Mouse (Mus musculus): ENCODE measurements around the gene Wiz. TPM values are rescaled to one million over a fixed set of nuclear protein-coding genes. Genes with fewer than 3 reads are reported as not detected.

Gene Wiz
- total and polyA plus RNA-seq, 3 experiments: 2.3 to 88.7 (median 66.2) TPM

- Histone ChIP-seq H3K4me3 (ENCODE audit: low read depth, low read length) (no peak overlapping the region), H3K4me1 (ENCODE audit: insufficient read depth, low read depth, low read length) (peaks cover 51% of the 10 kb centered on the region), H3K9me3 (replicated peaks) (no peaks in the 10 kb centered on the region), H3K27me3 (ENCODE audit: insufficient read depth, low read length) (no peaks in the 10 kb centered on the region), H3K36me3 (replicated peaks) (peaks cover 98% of the 10 kb centered on the region)
- ATAC-seq (ENCODE audit: extremely low read depth, insufficient number of reproducible peaks, low FRiP score, poor library complexity, severe bottlenecking) (no peak), DNase-seq (ENCODE audit: low spot score) (no peak)
- TF ChIP-seq POLR2AphosphoS5 (IDR thresholded peaks at IDR 0.05; ENCODE audit: insufficient replicate concordance, low read depth, low read length) (no peak), GATA1 (IDR thresholded peaks at IDR 0.05; ENCODE audit: borderline replicate concordance, low read length) (no peak), TAL1 (conservative IDR thresholded peaks at IDR 0.05; ENCODE audit: low read depth, low read length) (no peak), GATA2 (IDR thresholded peaks at IDR 0.05; ENCODE audit: borderline replicate concordance, low read depth, low read length) (no peak), CTCF (IDR thresholded peaks at IDR 0.05; ENCODE audit: low read depth, low read length) (no peak)
Observed at GRCm38 (mm10) chr17:32312801-32313200, 76.4 kb downstream of the Wiz start.

- Histone ChIP-seq H3K36me3 (replicated peaks) (peaks cover 98% of the 10 kb centered on the region), H3K27me3 (ENCODE audit: insufficient read depth, low read length) (no peaks in the 10 kb centered on the region), H3K9me3 (replicated peaks) (no peaks in the 10 kb centered on the region), H3K4me3 (ENCODE audit: low read depth, low read length) (no peak overlapping the region), H3K4me1 (ENCODE audit: insufficient read depth, low read depth, low read length) (peaks cover 36% of the 10 kb centered on the region)
- TF ChIP-seq POLR2AphosphoS5 (IDR thresholded peaks at IDR 0.05; ENCODE audit: insufficient replicate concordance, low read depth, low read length) (no peak), CTCF (IDR thresholded peaks at IDR 0.05; ENCODE audit: low read depth, low read length) (no peak), GATA2 (IDR thresholded peaks at IDR 0.05; ENCODE audit: borderline replicate concordance, low read depth, low read length) (no peak)
- ATAC-seq (ENCODE audit: extremely low read depth, insufficient number of reproducible peaks, low FRiP score, poor library complexity, severe bottlenecking) (no peak), DNase-seq (ENCODE audit: low spot score) (no peak)
Observed at GRCm38 (mm10) chr17:32307963-32308362, 81.3 kb downstream of the Wiz start.

Other genes starting within 250 kb of the Wiz start
- 3.3 and 4.4 TPM in 2 replicates for gene Notch3, start 222.6 kb downstream of the Wiz start, total RNA-seq (2014; fragmentation: Nextera tagmentation)
- 0.16 and 0.17 TPM in 2 replicates for gene Notch3, start 222.6 kb downstream of the Wiz start, total RNA-seq (2017)
- 4.2 and 4.4 TPM in 2 replicates for gene Notch3, start 222.6 kb downstream of the Wiz start, polyA plus RNA-seq (2012)
- 0.29 and 0.68 TPM in 2 replicates for gene Ephx3, start 199.9 kb downstream of the Wiz start, total RNA-seq (2014; fragmentation: Nextera tagmentation)
- gene Ephx3, start 199.9 kb downstream of the Wiz start, total RNA-seq (2017): 0.23 and 0.38 TPM in 2 replicates
- 0.02 TPM in 1 of 2 replicates, not detected in the other for gene Ephx3, start 199.9 kb downstream of the Wiz start, polyA plus RNA-seq (2012)
- 269 and 323 TPM in 2 replicates for gene Brd4, start 104.7 kb downstream of the Wiz start, total RNA-seq (2014; fragmentation: Nextera tagmentation)
- 11.5 and 16.0 TPM in 2 replicates for gene Brd4, start 104.7 kb downstream of the Wiz start, total RNA-seq (2017)
- gene Brd4, start 104.7 kb downstream of the Wiz start, polyA plus RNA-seq (2012): 210 and 237 TPM in 2 replicates
- 67.3 and 80.8 TPM in 2 replicates for gene Akap8, start 68.2 kb downstream of the Wiz start, total RNA-seq (2014; fragmentation: Nextera tagmentation)
- gene Akap8, start 68.2 kb downstream of the Wiz start, total RNA-seq (2017): 119 and 132 TPM in 2 replicates
- gene Akap8, start 68.2 kb downstream of the Wiz start, polyA plus RNA-seq (2012): 251 and 272 TPM in 2 replicates
- gene Akap8l, start 38.8 kb downstream of the Wiz start, total RNA-seq (2014; fragmentation: Nextera tagmentation): 57.8 and 68.8 TPM in 2 replicates
- 44.4 and 57.6 TPM in 2 replicates for gene Akap8l, start 38.8 kb downstream of the Wiz start, total RNA-seq (2017)
- gene Akap8l, start 38.8 kb downstream of the Wiz start, polyA plus RNA-seq (2012): 80.3 and 101 TPM in 2 replicates
- 1.5 and 2.9 TPM in 2 replicates for gene Rasal3, start 14.1 kb upstream of the Wiz start, total RNA-seq (2014; fragmentation: Nextera tagmentation)
- 6.5 and 6.8 TPM in 2 replicates for gene Rasal3, start 14.1 kb upstream of the Wiz start, total RNA-seq (2017)
- gene Rasal3, start 14.1 kb upstream of the Wiz start, polyA plus RNA-seq (2012): 0.86 and 1.1 TPM in 2 replicates
- gene Pglyrp2, start 34.7 kb upstream of the Wiz start, total RNA-seq (2014; fragmentation: Nextera tagmentation): not detected in 2 replicates
- 0.33 and 0.41 TPM in 2 replicates for gene Pglyrp2, start 34.7 kb upstream of the Wiz start, total RNA-seq (2017)
- 0.31 and 0.35 TPM in 2 replicates for gene Pglyrp2, start 34.7 kb upstream of the Wiz start, polyA plus RNA-seq (2012)
- gene Cyp4f39, start 63.3 kb upstream of the Wiz start, total RNA-seq (2014; fragmentation: Nextera tagmentation): not detected in 2 replicates
- 0.12 and 0.27 TPM in 2 replicates for gene Cyp4f39, start 63.3 kb upstream of the Wiz start, total RNA-seq (2017)
- not detected in 2 replicates for gene Cyp4f39, start 63.3 kb upstream of the Wiz start, polyA plus RNA-seq (2012)
- gene Cyp4f17, start 116.6 kb upstream of the Wiz start, total RNA-seq (2014; fragmentation: Nextera tagmentation): 0.24 and 1.5 TPM in 2 replicates
- gene Cyp4f17, start 116.6 kb upstream of the Wiz start, total RNA-seq (2017): not detected in 2 replicates
- gene Cyp4f17, start 116.6 kb upstream of the Wiz start, polyA plus RNA-seq (2012): 0.03 TPM in 1 of 2 replicates, not detected in the other
- not detected in 2 replicates for gene Cyp4f16, start 147.1 kb upstream of the Wiz start, total RNA-seq (2014; fragmentation: Nextera tagmentation)
- gene Cyp4f16, start 147.1 kb upstream of the Wiz start, total RNA-seq (2017): 0.93 and 1.1 TPM in 2 replicates
- gene Cyp4f16, start 147.1 kb upstream of the Wiz start, polyA plus RNA-seq (2012): not detected in 2 replicates
- gene Cyp4f37, start 231.9 kb upstream of the Wiz start, total RNA-seq (2014; fragmentation: Nextera tagmentation): not detected in 2 replicates
- gene Cyp4f37, start 231.9 kb upstream of the Wiz start, total RNA-seq (2017): 0.05 and 0.06 TPM in 2 replicates
- not detected in 2 replicates for gene Cyp4f37, start 231.9 kb upstream of the Wiz start, polyA plus RNA-seq (2012)

Measured in G1E (cell line).